Mouse (Mus musculus) natural killer cell, adult 2 months (primary cell): ENCODE data around the gene Cacng1.

Source experiments
- DNase-seq, 2 experiments: peaks; one replicate each; pipeline ENCODE4 v3.0.0; 2022; ENCODE audit warnings: low spot score in 2 of 2

The Cacng1 gene

GRCm38 (mm10) chr11:107657117-107657516 is 59.2 kb downstream of the Cacng1 start:
- DNase-seq, result no peak

DNA sequence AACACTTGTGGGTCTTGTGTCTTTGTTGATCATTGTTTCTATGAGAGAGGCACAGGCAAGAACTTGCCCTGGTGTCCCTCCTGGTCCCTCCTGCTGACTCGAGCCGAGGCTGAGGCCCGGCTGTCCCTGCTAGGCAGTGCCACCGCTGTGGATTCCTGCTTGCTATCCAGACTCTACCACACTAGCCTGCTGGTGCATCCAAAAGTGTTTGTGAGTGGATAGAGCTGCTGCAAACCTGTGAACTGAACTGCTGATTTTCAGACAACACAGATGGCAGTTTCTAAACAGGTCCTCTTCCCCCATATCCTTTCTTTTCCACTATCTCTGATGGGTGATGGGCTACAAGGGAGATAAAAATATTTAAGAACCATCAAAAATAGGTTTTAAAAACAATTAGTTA is 60.8 kb downstream of the Cacng1 start:
- DNase-seq, result no peak
